Mouse (Mus musculus): Measurements from ENCODE around the gene Zbtb25.

Gene Zbtb25

GRCm38 (mm10) chr12:76377059-76377458 lies 7.7 kb upstream of the Zbtb25 start:
- DNase-seq (ENCODE audit: low read depth, low spot score) = no peak

GRCm38 (mm10) chr12:76376649-76377048 lies 7.2 kb upstream of the Zbtb25 start:
- no peak for DNase-seq (ENCODE audit: low read depth, low spot score)

- DNase-seq (ENCODE audit: low read depth, low spot score) = no peak
Observed at GRCm38 (mm10) chr12:76375506-76375905, 6.1 kb upstream of the Zbtb25 start.

- DNase-seq (ENCODE audit: low read depth, low spot score) = no peak
Observed at GRCm38 (mm10) chr12:76374911-76375310, 5.5 kb upstream of the Zbtb25 start.

- no peak for DNase-seq (ENCODE audit: low read depth, low spot score)
Observed at GRCm38 (mm10) chr12:76373991-76374390, 4.6 kb upstream of the Zbtb25 start.

- no peak for DNase-seq (ENCODE audit: low read depth, low spot score)
Observed at GRCm38 (mm10) chr12:76372881-76373818, 3.7 kb upstream of the Zbtb25 start.

GRCm38 (mm10) chr12:76372046-76372445 lies 2.6 kb upstream of the Zbtb25 start:
- no peak for DNase-seq (ENCODE audit: low read depth, low spot score)

- DNase-seq (ENCODE audit: low read depth, low spot score) = peak; percentile 80
Observed at GRCm38 (mm10) chr12:76370831-76371571, 1.6 kb upstream of the Zbtb25 start.

- peak; percentile 82 for DNase-seq (ENCODE audit: low read depth, low spot score)
Observed at GRCm38 (mm10) chr12:76369978-76370830, 802 bp upstream of the Zbtb25 start, which contains the start of gene Zbtb1. Gene Zbtb1, plus strand, starts transcription at chr12:76370266.

GRCm38 (mm10) chr12:76368790-76369205 lies 604 bp downstream of the Zbtb25 start:
- peak; percentile 70 for DNase-seq (ENCODE audit: low read depth, low spot score)

- DNase-seq (ENCODE audit: low read depth, low spot score) = no peak
Observed at GRCm38 (mm10) chr12:76368201-76368789, 1.1 kb downstream of the Zbtb25 start.

- DNase-seq (ENCODE audit: low read depth, low spot score) = peak; percentile 84
Observed at GRCm38 (mm10) chr12:76367096-76367995, 2.1 kb downstream of the Zbtb25 start.

GRCm38 (mm10) chr12:76366276-76366675 lies 3.1 kb downstream of the Zbtb25 start:
- DNase-seq (ENCODE audit: low read depth, low spot score) = no peak

- no peak for DNase-seq (ENCODE audit: low read depth, low spot score)
Observed at GRCm38 (mm10) chr12:76362303-76362676, 7.1 kb downstream of the Zbtb25 start.

GRCm38 (mm10) chr12:76361405-76362302 lies 7.7 kb downstream of the Zbtb25 start:
- DNase-seq (ENCODE audit: low read depth, low spot score) = no peak

- DNase-seq (ENCODE audit: low read depth, low spot score) = no peak
Observed at GRCm38 (mm10) chr12:76360868-76361267, 8.5 kb downstream of the Zbtb25 start.

- no peak for DNase-seq (ENCODE audit: low read depth, low spot score)
Observed at GRCm38 (mm10) chr12:76349680-76350220, 19.7 kb downstream of the Zbtb25 start.

GRCm38 (mm10) chr12:76345759-76346455 lies 23.5 kb downstream of the Zbtb25 start:
- DNase-seq (ENCODE audit: low read depth, low spot score) = no peak
